Mouse (Mus musculus) ES-E14 (cell line): Measurements from ENCODE around the gene Stat5a. TPM values are rescaled to one million over a fixed set of nuclear protein-coding genes. Genes with fewer than 3 reads are reported as not detected.

Experiments
- DNase-seq: peaks from one replicate; pipeline ENCODE4 v3.0.0-alpha.2; 2013; ENCODE audit warnings: low read depth, low spot score
- H3K27ac ChIP-seq: 2 replicates; pipeline ENCODE4 v1.5.1; 2012; ENCODE audit warnings: low read depth, mild to moderate bottlenecking, low read length, moderate library complexity, mixed read lengths; ENCODE audit not compliant: poor library complexity, insufficient read depth, severe bottlenecking
- H3K36me3 ChIP-seq: 2 replicates; pipeline ENCODE4 v1.6.1; 2012; ENCODE audit warnings: mild to moderate bottlenecking, low read length, moderate library complexity, mixed read lengths; ENCODE audit not compliant: control insufficient read depth, poor library complexity, insufficient read depth, severe bottlenecking
- H3K4me1 ChIP-seq, 2 experiments: fragments of 150-350 bp in 1 of 2; sonication (generic) in 1 of 2; 2 replicates each; pipeline ENCODE4 v1.6.1; 2012; ENCODE audit warnings: low read length in 2 of 2, mild to moderate bottlenecking in 1 of 2, mixed read lengths in 1 of 2; ENCODE audit not compliant: control insufficient read depth in 2 of 2, insufficient read depth in 2 of 2, poor library complexity in 1 of 2
- H3K4me3 ChIP-seq, 2 experiments: fragments of 150-350 bp in 1 of 2; sonication (generic) in 1 of 2; 2 replicates each; pipeline ENCODE4 v1.5.1; 2012; ENCODE audit warnings: low read length in 2 of 2, low read depth in 1 of 2, mild to moderate bottlenecking in 1 of 2, mixed read lengths in 1 of 2; ENCODE audit not compliant: insufficient read depth in 1 of 2, poor library complexity in 1 of 2, severe bottlenecking in 1 of 2
- H3K9ac ChIP-seq: 2 replicates; pipeline ENCODE4 v1.6.1; 2012; ENCODE audit warnings: low read depth, mild to moderate bottlenecking, low read length, mixed read lengths; ENCODE audit not compliant: poor library complexity, insufficient read depth, severe bottlenecking
- H3K9me3 ChIP-seq: fragments of 150-350 bp; sonication (generic); 2 replicates; pipeline ENCODE4 v1.6.1; 2012; ENCODE audit warnings: low read depth, mild to moderate bottlenecking, low read length; ENCODE audit not compliant: control insufficient read depth, insufficient read depth
- CHD2 ChIP-seq: IDR thresholded peaks from 2 replicates; pipeline ENCODE4 v1.6.1; 2014; ENCODE audit warnings: mild to moderate bottlenecking, low read depth, low read length, inconsistent platforms
- HCFC1 ChIP-seq: IDR thresholded peaks from 2 replicates; pipeline ENCODE4 v1.6.1; 2012; ENCODE audit warnings: low read length, inconsistent platforms, borderline replicate concordance; ENCODE audit not compliant: insufficient read depth
- MAFK ChIP-seq: IDR thresholded peaks from 2 replicates; pipeline ENCODE4 v1.6.1; 2014; ENCODE audit warnings: mild to moderate bottlenecking, low read depth, low read length, inconsistent platforms; ENCODE audit not compliant: insufficient read depth
- ZC3H11A ChIP-seq: IDR thresholded peaks from 2 replicates; pipeline ENCODE4 v1.6.1; 2012; ENCODE audit warnings: low read depth, mild to moderate bottlenecking, inconsistent platforms, low read length, borderline replicate concordance
- ZNF384 ChIP-seq: IDR thresholded peaks from 2 replicates; pipeline ENCODE4 v1.6.1; 2012; ENCODE audit warnings: low read depth, low read length, inconsistent platforms
- in situ Hi-C, 2 experiments: fragments of 600-800 bp; cut with MboI; formaldehyde crosslinking; loops; one replicate each; pipeline ENCODE4 v1.15.1; 2025; ENCODE audit warnings: low sequenced_read_pairs in 2 of 2, inconsistent platforms in 1 of 2; ENCODE audit not compliant: unreplicated experiment in 2 of 2
- total RNA-seq: library from RNA; depleted of rRNA; stranded (reverse); fragments of 300-350 nt; gene quantifications from 2 replicates; pipeline ENCODE4 v1.2.3, GENCODE M21; 2012

The Stat5a gene
- total RNA-seq, 1 experiment: 1.7 TPM

GRCm38 (mm10) chr11:100879321-100880078, 20.3 kb downstream of the Stat5a start:
- H3K9ac ChIP-seq: no peak overlapping the region
- in situ Hi-C loops: no loop called here

GRCm38 (mm10) chr11:100883640-100884039, 24.5 kb downstream of the Stat5a start:
- no peak overlapping the region for H3K4me3 ChIP-seq
- peaks cover 14% of the 10 kb centered on the region for H3K36me3 ChIP-seq
- in situ Hi-C loops: no loop called here
- peaks cover 0 to 2% of the 10 kb centered on the region in 2 experiments; a peak in 1 of 4 replicates for H3K4me1 ChIP-seq
- DNase-seq: no peak
- H3K9ac ChIP-seq: no peak overlapping the region
- no peaks in the 10 kb centered on the region for H3K9me3 ChIP-seq
- TF ChIP-seq CHD2 (no peak), ZC3H11A (no peak), ZNF384 (no peak), HCFC1 (no peak), MAFK (no peak)
- H3K27ac ChIP-seq: no peak overlapping the region

More at GRCm38 (mm10) chr11:100879321-100880078, 20.3 kb downstream of the Stat5a start:
- H3K4me3 ChIP-seq: no peak overlapping the region
- no peak for DNase-seq
- H3K9me3 ChIP-seq: no peaks in the 10 kb centered on the region
- TF ChIP-seq CHD2 (no peak), HCFC1 (no peak), ZNF384 (no peak), ZC3H11A (no peak), MAFK (no peak)
- H3K27ac ChIP-seq: no peak overlapping the region
- H3K36me3 ChIP-seq: no peaks in the 10 kb centered on the region
- H3K4me1 ChIP-seq: peaks cover 0 to 4% of the 10 kb centered on the region in 2 experiments; a peak in 1 of 4 replicates

GRCm38 (mm10) chr11:100885472-100885871, 26.3 kb downstream of the Stat5a start:
- in situ Hi-C loops: no loop called here
- TF ChIP-seq ZNF384 (no peak), ZC3H11A (no peak), MAFK (no peak), HCFC1 (no peak), CHD2 (no peak)
- DNase-seq: no peak
- Histone ChIP-seq H3K4me3 (no peak overlapping the region), H3K4me1 (no peaks in the 10 kb centered on the region), H3K9me3 (no peaks in the 10 kb centered on the region), H3K27ac (no peak overlapping the region), H3K9ac (no peak overlapping the region), H3K36me3 (peaks cover 31% of the 10 kb centered on the region)

GRCm38 (mm10) chr11:100886188-100886740, 27.1 kb downstream of the Stat5a start:
- Histone ChIP-seq H3K4me3 (no peak overlapping the region), H3K9me3 (no peaks in the 10 kb centered on the region), H3K9ac (no peak overlapping the region), H3K27ac (no peak overlapping the region), H3K4me1 (no peaks in the 10 kb centered on the region), H3K36me3 (peaks cover 37% of the 10 kb centered on the region)
- no peak for TF ChIP-seq MAFK
- no peak for TF ChIP-seq CHD2
- no peak for TF ChIP-seq ZNF384
- no peak for TF ChIP-seq HCFC1
- no peak for TF ChIP-seq ZC3H11A
- no peak for DNase-seq
- in situ Hi-C loops: no loop called here
